Mouse (Mus musculus): ENCODE measurements around the gene Ankrd44.

DNA sequence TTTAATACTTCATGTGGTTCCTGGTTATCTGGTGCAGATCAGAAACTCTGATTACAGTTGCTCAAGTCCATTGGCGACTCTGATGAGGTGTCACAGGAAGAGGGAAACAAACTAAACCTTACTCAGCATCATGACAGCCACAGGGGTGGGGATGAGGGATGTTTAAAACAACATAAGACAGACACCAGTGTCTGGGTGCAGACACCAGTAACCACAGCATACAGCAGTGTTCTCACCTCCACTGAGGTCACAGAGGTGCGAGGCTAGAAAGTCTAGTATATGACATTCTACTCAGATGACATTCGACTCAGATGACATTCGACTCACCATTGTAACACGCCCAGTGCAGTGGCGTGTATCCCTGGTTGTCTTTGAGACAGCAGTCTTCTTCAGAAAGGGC lies 265.5 kb downstream of the Ankrd44 start:
- TF ChIP-seq POLR2A (IDR thresholded peaks at IDR 0.05; ENCODE audit: insufficient read depth, low read depth, low read length) (no peak), CTCF (IDR thresholded peaks at IDR 0.05) (no peak)

Data from heart, adult 2 months (tissue).